Mouse (Mus musculus) kidney, adult 2 months (tissue): Measurements from ENCODE around the gene Ssc5d.

Source experiments
- CTCF ChIP-seq: fragments of 200-500 bp; conservative IDR thresholded peaks from 2 replicates; pipeline ENCODE4 v1.5.1; 2011; ENCODE audit warnings: low read depth, mild to moderate bottlenecking, control low read depth, low read length, moderate library complexity, mixed read lengths; ENCODE audit not compliant: insufficient read depth, insufficient read length
- POLR2A ChIP-seq: fragments of 200-500 bp; IDR thresholded peaks from one replicate; pipeline ENCODE4 v1.6.1; 2011; ENCODE audit warnings: low read depth, low read length, control low read depth

- TF ChIP-seq CTCF (no peak), POLR2A (peak; percentile 70)
Measured at GRCm38 (mm10) chr7:4915007-4915665, 10.4 kb upstream of the Ssc5d start, which contains the start of gene Zfp628.
